Mouse (Mus musculus) stomach, postnatal 0 days (tissue): ENCODE measurements around the gene S1pr2. TPM values are rescaled to one million over a fixed set of nuclear protein-coding genes. Genes with fewer than 3 reads are reported as not detected.

Experiments
- ATAC-seq: fragments of 200-750 bp; cut with Nextera tagmentation; 2 replicates; pipeline ENCODE4 v1.8.0; 2017; ENCODE audit not compliant: low FRiP score, low TSS enrichment
- DNase-seq: peaks from one replicate; pipeline ENCODE4 v3.0.0-alpha.2; 2016; ENCODE audit warnings: low spot score
- H3K27ac ChIP-seq: fragments of 300-500 bp; sonication (generic); replicated peaks from 2 replicates; pipeline ENCODE4 v1.5.1; 2014; ENCODE audit warnings: mild to moderate bottlenecking, control low read depth
- H3K27me3 ChIP-seq: fragments of 300-500 bp; sonication (generic); 2 replicates; pipeline ENCODE4 v1.6.1; 2014; ENCODE audit warnings: low read length; ENCODE audit not compliant: control insufficient read depth, insufficient read depth
- H3K36me3 ChIP-seq: fragments of 300-500 bp; sonication (generic); 2 replicates; pipeline ENCODE4 v1.6.1; 2014; ENCODE audit warnings: low read length, mixed read lengths; ENCODE audit not compliant: control insufficient read depth, insufficient read depth
- H3K4me1 ChIP-seq: fragments of 300-500 bp; sonication (generic); replicated peaks from 2 replicates; pipeline ENCODE4 v1.6.1; 2014; ENCODE audit warnings: antibody characterized with exemption; ENCODE audit not compliant: control insufficient read depth, insufficient read depth
- H3K4me2 ChIP-seq: fragments of 300-500 bp; sonication (generic); replicated peaks from 2 replicates; pipeline ENCODE4 v1.6.1; 2014; ENCODE audit warnings: low read depth, mild to moderate bottlenecking, control low read depth, moderate library complexity
- H3K4me3 ChIP-seq: fragments of 300-500 bp; sonication (generic); 2 replicates; pipeline ENCODE4 v1.5.1; 2014; ENCODE audit warnings: low read depth, low read length, control low read depth
- H3K9ac ChIP-seq: fragments of 300-500 bp; sonication (generic); 2 replicates; pipeline ENCODE4 v1.6.1; 2014; ENCODE audit warnings: mild to moderate bottlenecking, low read length, control low read depth, mixed read lengths
- H3K9me3 ChIP-seq: fragments of 300-500 bp; sonication (generic); 2 replicates; pipeline ENCODE4 v1.6.1; 2016; ENCODE audit warnings: low read length; ENCODE audit not compliant: control insufficient read depth
- CTCF ChIP-seq: IDR thresholded peaks from 2 replicates; pipeline ENCODE4 v1.5.1; 2016; ENCODE audit warnings: antibody characterized with exemption, low read depth, mild to moderate bottlenecking, moderate library complexity
- EP300 ChIP-seq: optimal IDR thresholded peaks from 2 replicates; pipeline ENCODE3; 2016; ENCODE audit warnings: antibody characterized with exemption
- WGBS: fragments of 180-500 bp; shearing (Covaris S2); extraction: QIAGEN DNeasy Blood & Tissue Kit; methylation state at CpG from one replicate; pipeline ENCODE4 v1.1.7; 2014; 5-methylcytosine and 5-hydroxymethylcytosine counted together
- microRNA-seq: library from miRNA; unstranded; fragments of <30 nt; microRNA quantifications from one replicate; pipeline ENCODE4, GENCODE M21; 2016
- polyA plus RNA-seq: library from polyadenylated mRNA; unstranded; fragments of >200 nt; fragmentation: Nextera tagmentation; extraction: Ambion mirVana; gene quantifications from 2 replicates; pipeline ENCODE4 v1.2.1, GENCODE M21; 2015

The S1pr2 gene
- polyA plus RNA-seq, 1 experiment from 2014 or later: 19.4 TPM

DNA sequence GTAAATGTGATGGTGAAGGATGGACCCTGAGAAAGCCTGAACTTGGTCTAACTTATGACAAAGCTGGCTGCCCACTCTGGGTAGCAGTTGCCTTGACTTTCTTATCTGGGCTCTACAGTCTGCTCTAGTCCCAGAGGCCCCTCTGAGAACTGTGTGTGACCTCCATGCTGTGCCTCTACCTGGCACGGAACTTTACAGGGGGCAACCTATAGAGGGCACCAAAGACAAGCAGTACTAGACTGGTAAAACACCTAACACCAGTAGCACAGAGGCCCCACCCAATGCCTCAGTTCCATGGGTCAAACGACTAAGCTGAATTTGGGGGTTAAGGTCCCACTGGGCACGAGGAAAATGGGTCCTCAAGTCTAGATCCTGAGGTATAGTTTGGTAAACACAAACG is 60.4 kb downstream of the S1pr2 start:
- TF ChIP-seq EP300: no peak
- TF ChIP-seq CTCF: peak; percentile 71
- H3K4me3 ChIP-seq: no peak overlapping the region
- DNase-seq (peak; percentile 26), ATAC-seq (peak; percentile 52)
- WGBS: 83% methylated on average over 4 of the region's 4 CpGs
- no peaks in the 10 kb centered on the region for H3K4me1 ChIP-seq
- no peak overlapping the region for H3K4me2 ChIP-seq
- H3K36me3 ChIP-seq: peaks cover 44% of the 10 kb centered on the region
- no peak overlapping the region for H3K27ac ChIP-seq
- no peak overlapping the region for H3K9ac ChIP-seq
- H3K27me3 ChIP-seq: no peaks in the 10 kb centered on the region
- no peaks in the 10 kb centered on the region for H3K9me3 ChIP-seq

Small RNA genes lying within 50 kb of the gene (microRNA-seq; reads per million reads assigned to microRNA genes)
- not detected for gene Mir7081

Other genes starting within 250 kb of the S1pr2 start
- 2.3 and 2.5 TPM in 2 replicates for gene Olfm2, start 230.4 kb downstream of the S1pr2 start, polyA plus RNA-seq
- 2.4 and 2.6 TPM in 2 replicates for gene Col5a3, start 161.7 kb downstream of the S1pr2 start, polyA plus RNA-seq
- gene Rdh8, start 158.3 kb downstream of the S1pr2 start, polyA plus RNA-seq: not detected in 2 replicates
- gene A230050P20Rik, start 108.1 kb downstream of the S1pr2 start, polyA plus RNA-seq: 6.9 TPM in 2 replicates
- 7.7 and 7.9 TPM in 2 replicates for gene Angptl6, start 97.1 kb downstream of the S1pr2 start, polyA plus RNA-seq
- gene Ppan, start 88.6 kb downstream of the S1pr2 start, polyA plus RNA-seq: 32.4 and 37.3 TPM in 2 replicates
- gene Eif3g, start 78.2 kb downstream of the S1pr2 start, polyA plus RNA-seq: 215 and 221 TPM in 2 replicates
- gene Dnmt1, start 16.9 kb downstream of the S1pr2 start, polyA plus RNA-seq: 17.9 TPM in 2 replicates
- gene Mrpl4, start 26.0 kb upstream of the S1pr2 start, polyA plus RNA-seq: 87.3 and 90.2 TPM in 2 replicates
- gene Icam1, start 39.2 kb upstream of the S1pr2 start, polyA plus RNA-seq: 9.5 and 11.9 TPM in 2 replicates
- gene Icam4, start 52.6 kb upstream of the S1pr2 start, polyA plus RNA-seq: 0.50 and 0.81 TPM in 2 replicates
- 0.15 and 0.27 TPM in 2 replicates for gene Icam5, start 55.3 kb upstream of the S1pr2 start, polyA plus RNA-seq
- not detected in 2 replicates for gene Zglp1, start 90.3 kb upstream of the S1pr2 start, polyA plus RNA-seq
- gene Gm49373, start 96.3 kb upstream of the S1pr2 start, polyA plus RNA-seq: 0.11 and 0.24 TPM in 2 replicates
- gene Fdx1l, start 96.8 kb upstream of the S1pr2 start, polyA plus RNA-seq: 39.4 and 42.3 TPM in 2 replicates
- gene Gm38431, start 115.2 kb upstream of the S1pr2 start, polyA plus RNA-seq: 0.28 and 0.86 TPM in 2 replicates
- 15.0 and 18.3 TPM in 2 replicates for gene Raver1, start 115.2 kb upstream of the S1pr2 start, polyA plus RNA-seq
- gene Tyk2, start 154.5 kb upstream of the S1pr2 start, polyA plus RNA-seq: 6.8 and 7.1 TPM in 2 replicates
- 161 TPM in 2 replicates for gene Cdc37, start 173.2 kb upstream of the S1pr2 start, polyA plus RNA-seq
- gene Pde4a, start 188.9 kb upstream of the S1pr2 start, polyA plus RNA-seq: 2.5 and 3.0 TPM in 2 replicates